Mouse (Mus musculus) liver, postnatal 0 days (tissue): ENCODE results near the gene Ift88. TPM values are rescaled to one million over a fixed set of nuclear protein-coding genes. Genes with fewer than 3 reads are reported as not detected.
A peak's percentile ranks its signal among the peaks of the same experiment; 100 is the strongest.

Experiments
- ATAC-seq: fragments of 200-750 bp; cut with Nextera tagmentation; 2 replicates; pipeline ENCODE4 v1.8.0; 2017; ENCODE audit warnings: mild to moderate bottlenecking, moderate library complexity
- DNase-seq: peaks from one replicate; pipeline ENCODE4 v3.0.0-alpha.2; 2016
- H3K27ac ChIP-seq: fragments of 300-500 bp; sonication (generic); 2 replicates; pipeline ENCODE4 v1.5.1; 2014; ENCODE audit warnings: antibody characterized with exemption, moderate library complexity, mild to moderate bottlenecking, low read depth
- H3K27me3 ChIP-seq: fragments of 300-500 bp; sonication (generic); 2 replicates; pipeline ENCODE4 v1.6.1; 2014; ENCODE audit warnings: low read length, control low read depth, mixed read lengths; ENCODE audit not compliant: insufficient read depth
- H3K36me3 ChIP-seq: fragments of 300-500 bp; sonication (generic); replicated peaks from 2 replicates; pipeline ENCODE4 v1.6.1; 2014; ENCODE audit warnings: mild to moderate bottlenecking, control low read depth, low read length, moderate library complexity, mixed read lengths; ENCODE audit not compliant: insufficient read depth
- H3K4me1 ChIP-seq: fragments of 300-500 bp; sonication (generic); 2 replicates; pipeline ENCODE4 v1.6.1; 2014; ENCODE audit warnings: antibody characterized with exemption, mild to moderate bottlenecking, control low read depth; ENCODE audit not compliant: insufficient read depth
- H3K4me2 ChIP-seq: fragments of 300-500 bp; sonication (generic); 2 replicates; pipeline ENCODE4 v1.6.1; 2014; ENCODE audit warnings: low read depth, mild to moderate bottlenecking, low read length, moderate library complexity, mixed read lengths
- H3K4me3 ChIP-seq: fragments of 300-500 bp; sonication (generic); 2 replicates; pipeline ENCODE4 v1.5.1; 2014; ENCODE audit warnings: low read depth, low read length
- H3K9ac ChIP-seq: fragments of 300-500 bp; sonication (generic); replicated peaks from 2 replicates; pipeline ENCODE4 v1.6.1; 2014; ENCODE audit warnings: mild to moderate bottlenecking, moderate library complexity
- H3K9me3 ChIP-seq: fragments of 300-500 bp; sonication (generic); 2 replicates; pipeline ENCODE4 v1.6.1; 2016; ENCODE audit warnings: mild to moderate bottlenecking, control low read depth, low read length, mixed read lengths
- CTCF ChIP-seq: sonication (generic); IDR thresholded peaks from 2 replicates; pipeline ENCODE4 v1.5.1; 2016; ENCODE audit warnings: antibody characterized with exemption, low read depth
- EP300 ChIP-seq: IDR thresholded peaks from 2 replicates; pipeline ENCODE4 v1.6.1; 2016; ENCODE audit warnings: antibody characterized with exemption, low read depth, mild to moderate bottlenecking
- WGBS: fragments of 180-500 bp; shearing (Covaris S2); extraction: QIAGEN DNeasy Blood & Tissue Kit; methylation state at CpG from one replicate; pipeline ENCODE4 v1.1.7; 2014; ENCODE audit not compliant: insufficient replicate concordance; 5-methylcytosine and 5-hydroxymethylcytosine counted together
- polyA plus RNA-seq: library from polyadenylated mRNA; unstranded; fragments of >200 nt; fragmentation: Nextera tagmentation; extraction: Ambion mirVana; gene quantifications from 2 replicates; pipeline ENCODE4 v1.2.1, GENCODE M21; 2015

The Ift88 gene
- polyA plus RNA-seq, 1 experiment from 2014 or later, result 2.4 TPM

DNA sequence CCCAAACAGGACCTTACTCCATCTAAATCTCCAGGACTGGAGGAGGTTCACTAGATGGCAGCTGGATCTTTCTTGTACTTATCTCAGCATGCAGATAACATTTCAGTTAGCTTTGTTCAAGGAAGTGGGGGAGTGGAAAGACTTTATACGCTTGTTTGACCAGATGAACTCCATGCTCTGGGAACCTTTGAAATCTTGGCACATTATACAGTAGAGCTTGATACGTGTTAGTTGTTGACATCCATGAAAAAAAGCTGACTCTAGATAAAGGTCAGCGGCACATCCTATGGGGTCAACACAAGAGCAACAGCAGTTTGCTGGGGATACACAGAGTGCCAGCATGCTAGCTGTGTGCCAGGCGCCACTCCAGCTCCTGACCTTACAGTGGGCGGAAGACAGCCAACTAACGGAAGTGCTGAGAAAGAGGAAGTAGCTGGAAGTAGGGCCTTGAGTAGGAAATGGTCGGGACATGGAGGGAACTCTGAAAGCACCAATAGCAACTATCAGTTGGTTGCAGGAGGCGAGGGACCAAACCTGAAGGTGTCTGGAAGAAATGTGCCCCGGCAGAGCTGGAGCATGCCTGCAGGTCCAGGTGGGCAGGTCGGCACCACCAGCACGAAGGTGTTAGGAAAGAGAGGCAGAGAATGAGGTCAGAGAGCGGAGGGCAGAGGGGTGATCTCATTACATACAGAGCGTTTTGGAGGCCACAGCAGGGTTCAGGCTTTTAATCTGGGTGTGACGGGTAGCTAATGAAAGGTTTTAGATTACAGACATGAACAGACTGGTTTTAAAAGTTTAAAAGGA lies 36.9 kb upstream of the Ift88 start:
- TF ChIP-seq CTCF (no peak), EP300 (no peak)
- Histone ChIP-seq H3K27ac (peak overlapping the region; percentile 44; the same call in 1 of the 2 replicates), H3K36me3 (no peaks in the 10 kb centered on the region), H3K4me3 (no peak overlapping the region), H3K9me3 (no peaks in the 10 kb centered on the region), H3K4me1 (peaks cover 8% of the 10 kb centered on the region), H3K4me2 (peak overlapping the region; percentile 27), H3K9ac (no peak overlapping the region), H3K27me3 (no peaks in the 10 kb centered on the region)
- DNase-seq, result peak; percentile 21
- 41% methylated on average over 14 of the region's 14 CpGs for WGBS
- ATAC-seq, result peak; percentile 66

- Histone ChIP-seq H3K9ac (no peak overlapping the region), H3K27me3 (no peaks in the 10 kb centered on the region), H3K4me3 (no peak overlapping the region), H3K36me3 (no peaks in the 10 kb centered on the region), H3K4me1 (peaks cover 7% of the 10 kb centered on the region), H3K9me3 (no peaks in the 10 kb centered on the region), H3K4me2 (no peak overlapping the region), H3K27ac (no peak overlapping the region)
- ATAC-seq (no peak), DNase-seq (no peak)
- TF ChIP-seq CTCF (no peak), EP300 (no peak)
- 54% methylated on average over 4 of the region's 4 CpGs for WGBS
Observed at GRCm38 (mm10) chr14:57391621-57392020, 32.2 kb upstream of the Ift88 start.

GRCm38 (mm10) chr14:57392278-57392677 lies 31.6 kb upstream of the Ift88 start:
- no peak for TF ChIP-seq CTCF
- no peak for TF ChIP-seq EP300
- H3K27ac ChIP-seq, result no peak overlapping the region
- H3K4me3 ChIP-seq, result no peak overlapping the region
- no peaks in the 10 kb centered on the region for H3K36me3 ChIP-seq
- H3K27me3 ChIP-seq, result no peaks in the 10 kb centered on the region
- H3K4me1 ChIP-seq, result peaks cover under 1% of the 10 kb centered on the region
- ATAC-seq, result no peak
- DNase-seq, result no peak
- no peaks in the 10 kb centered on the region for H3K9me3 ChIP-seq
- no peak overlapping the region for H3K9ac ChIP-seq
- no peak overlapping the region for H3K4me2 ChIP-seq
- WGBS, result 56% methylated on average over 5 of the region's 5 CpGs

DNA sequence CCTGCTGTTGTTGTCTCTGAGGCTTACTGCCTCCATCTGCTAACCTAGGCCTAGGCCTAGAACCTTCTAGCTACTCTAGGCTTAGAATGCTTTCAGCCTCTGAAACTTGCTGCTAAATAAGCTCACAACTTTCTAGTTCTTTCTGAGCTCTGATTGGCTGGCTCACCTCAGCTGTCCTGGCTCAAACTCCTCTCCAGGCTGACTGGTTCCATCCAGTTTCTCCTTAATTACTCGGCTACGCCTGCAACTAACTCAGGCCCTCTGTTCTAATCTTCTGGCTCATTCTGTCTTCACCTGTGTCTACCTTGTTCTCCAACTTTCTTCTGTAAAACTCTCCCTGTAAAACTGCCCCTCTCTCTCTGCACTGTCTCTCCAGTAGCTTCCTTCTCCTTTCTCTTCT lies 28.4 kb upstream of the Ift88 start:
- Histone ChIP-seq H3K9ac (no peak overlapping the region), H3K4me1 (peaks cover 4% of the 10 kb centered on the region; the same call in 1 of the 2 replicates), H3K27ac (no peak overlapping the region), H3K36me3 (no peaks in the 10 kb centered on the region), H3K4me2 (no peak overlapping the region), H3K27me3 (no peaks in the 10 kb centered on the region), H3K9me3 (no peaks in the 10 kb centered on the region), H3K4me3 (no peak overlapping the region)
- TF ChIP-seq EP300, result no peak
- TF ChIP-seq CTCF, result no peak
- no peak for ATAC-seq
- DNase-seq, result no peak
- WGBS, result 93% methylated on average over 2 of the region's 2 CpGs

GRCm38 (mm10) chr14:57397221-57397620 lies 26.6 kb upstream of the Ift88 start:
- Histone ChIP-seq H3K4me3 (no peak overlapping the region), H3K9ac (no peak overlapping the region), H3K27ac (no peak overlapping the region), H3K9me3 (no peaks in the 10 kb centered on the region), H3K27me3 (no peaks in the 10 kb centered on the region), H3K36me3 (no peaks in the 10 kb centered on the region), H3K4me2 (no peak overlapping the region), H3K4me1 (peaks cover 4% of the 10 kb centered on the region; the same call in 1 of the 2 replicates)
- ATAC-seq (no peak), DNase-seq (no peak)
- TF ChIP-seq CTCF, result no peak
- no peak for TF ChIP-seq EP300
- 79% methylated on average over 5 of the region's 5 CpGs for WGBS

- 4% methylated on average over 39 of the region's 43 CpGs for WGBS
- peak within 1 kb of the TSS; percentile 76 for H3K4me2 ChIP-seq
Observed at GRCm38 (mm10) chr14:57398065-57398757, 25.7 kb upstream of the Ift88 start, which contains the start of gene Cryl1. Cryl1 (minus strand) TSS chr14:57398529.

More at GRCm38 (mm10) chr14:57398065-57398757, 25.7 kb upstream of the Ift88 start, which contains the start of gene Cryl1:
- Histone ChIP-seq H3K27ac (peak within 1 kb of the TSS; percentile 71), H3K9ac (peak within 1 kb of the TSS; percentile 47), H3K4me3 (peak within 1 kb of the TSS; percentile 50), H3K9me3 (no peaks in the 10 kb centered on the region), H3K4me1 (peaks cover 4% of the 10 kb centered on the region; the same call in 1 of the 2 replicates), H3K36me3 (no peaks in the 10 kb centered on the region), H3K27me3 (no peaks in the 10 kb centered on the region)
- DNase-seq (peak; percentile 96), ATAC-seq (peak; percentile 100)
- no peak for TF ChIP-seq CTCF
- no peak for TF ChIP-seq EP300
